Mouse (Mus musculus) left cerebral cortex, postnatal 14 days (tissue): ENCODE measurements around the gene 0610010K14Rik. TPM values are rescaled to one million over a fixed set of nuclear protein-coding genes. Genes with fewer than 3 reads are reported as not detected.

Source experiments
- DNase-seq, 2 experiments: peaks; one replicate each; pipeline ENCODE4 v3.0.0; 2021 to 2022; ENCODE audit warnings: low spot score in 2 of 2, mixed read lengths in 1 of 2
- intact Hi-C: fragments of 180-260 bp; cut with DNase I; formaldehyde crosslinking; loops from one replicate; pipeline ENCODE4 v1.15.1; 2025
- total RNA-seq, 2 experiments: library from RNA; stranded (reverse); gene quantifications; 2 replicates each; pipeline ENCODE4 v1.2.3; 2021

Gene 0610010K14Rik
- total RNA-seq, 2 experiments from 2014 or later, result 41.3 to 54.2 TPM

GRCm38 (mm10) chr11:70220323-70220722 is 17.4 kb downstream of the 0610010K14Rik start:
- intact Hi-C loops, result no loop called here
- no peak for DNase-seq

DNA sequence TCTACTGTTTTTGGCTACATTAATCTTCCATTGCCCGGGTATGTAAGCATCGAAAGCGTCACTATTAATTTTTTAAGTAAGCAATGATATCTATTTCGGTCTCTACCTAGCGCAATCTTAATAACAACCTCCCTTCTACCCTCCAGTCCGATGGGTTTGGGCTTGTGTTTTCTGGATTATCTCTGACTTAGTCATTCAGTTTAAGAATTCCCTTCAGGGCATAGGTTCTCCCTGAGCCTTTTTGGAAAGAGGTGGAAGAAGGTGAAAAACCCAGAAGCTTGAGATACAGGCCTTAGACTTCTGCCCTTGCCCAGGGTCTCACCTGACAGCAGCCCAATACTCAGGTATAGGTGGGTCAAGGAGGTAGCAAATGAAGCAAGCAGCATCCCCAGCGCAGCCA is 17.8 kb downstream of the 0610010K14Rik start:
- DNase-seq, result no peak
- intact Hi-C loops, result no loop called here

DNA sequence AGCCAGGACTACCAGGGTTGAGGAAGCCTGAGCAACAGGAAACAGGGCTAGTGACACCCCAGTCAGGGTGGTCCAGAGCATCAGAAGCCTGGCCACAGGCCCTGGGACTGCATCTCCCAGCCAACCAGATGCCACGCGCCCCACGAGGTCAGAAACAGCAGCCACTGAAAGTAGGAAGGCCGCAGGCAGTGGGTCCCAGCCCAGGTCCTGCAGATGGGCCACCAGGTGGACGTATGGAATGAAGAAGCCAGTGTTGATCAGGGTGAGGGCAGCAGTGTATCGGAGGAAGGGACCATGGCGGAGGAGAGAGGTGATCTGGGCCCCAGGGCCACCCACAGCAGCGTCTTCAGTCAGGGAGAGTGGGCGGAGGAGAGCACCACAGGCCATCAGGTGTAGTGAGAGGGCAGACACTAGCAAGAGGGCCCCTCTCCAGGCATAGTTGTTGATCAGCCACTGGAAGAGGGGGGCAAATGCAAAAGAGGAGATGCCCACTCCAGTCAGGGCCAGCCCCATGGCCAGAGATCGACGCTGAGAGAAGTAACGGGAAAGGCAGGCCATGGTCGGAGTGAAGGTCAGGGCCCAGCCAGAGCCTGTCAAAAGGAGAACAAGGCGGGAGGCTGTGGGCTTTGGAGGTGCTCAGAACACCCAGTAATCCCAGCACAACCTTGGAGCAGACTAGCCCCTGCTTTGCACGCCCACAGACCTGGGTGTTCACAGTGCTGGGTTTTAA is 18.8 kb downstream of the 0610010K14Rik start:
- no peak for DNase-seq
- intact Hi-C loops, result no loop called here

DNA sequence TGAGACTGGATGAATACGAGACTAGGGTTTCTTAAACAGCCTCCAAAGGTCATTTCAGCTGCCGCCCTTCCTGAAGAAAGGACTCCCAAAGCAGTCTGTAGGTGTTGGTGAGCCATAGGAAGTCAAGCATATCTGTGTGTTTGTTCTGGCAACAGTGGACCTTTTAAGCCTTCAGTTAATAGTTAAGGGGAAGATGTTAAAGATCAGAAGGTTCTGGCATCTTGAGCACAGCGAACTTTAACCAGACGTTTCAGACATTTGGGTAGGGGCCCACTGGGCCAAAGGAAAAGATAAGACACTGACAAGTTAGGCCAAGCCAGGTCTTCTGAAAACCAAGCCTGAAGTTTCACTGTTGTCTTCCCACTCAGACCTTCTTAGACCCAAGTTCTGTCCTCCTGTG is 19.7 kb downstream of the 0610010K14Rik start:
- no peak for DNase-seq
- intact Hi-C loops, result no loop called here

DNA sequence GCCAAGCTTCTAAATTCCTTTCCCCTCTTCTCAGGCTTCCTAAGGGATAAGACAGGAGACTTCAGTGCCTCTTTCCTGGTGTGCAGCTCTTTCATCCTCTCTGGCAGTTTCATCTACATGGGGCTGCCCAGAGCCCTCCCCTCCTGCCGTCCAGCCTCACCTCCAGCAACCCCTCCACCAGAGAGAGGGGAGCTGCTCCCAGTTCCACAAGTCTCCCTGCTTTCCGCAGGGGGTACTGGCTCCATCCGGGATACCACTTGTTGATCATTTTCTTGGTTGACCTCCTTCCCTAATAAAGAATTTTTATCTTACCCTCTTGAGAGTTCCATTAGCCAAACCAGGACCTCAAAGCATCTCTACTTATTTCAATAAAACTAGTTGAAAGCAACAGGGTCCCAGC is 21.6 kb downstream of the 0610010K14Rik start:
- intact Hi-C loops, result no loop called here
- DNase-seq, result no peak

- no peak for DNase-seq
- intact Hi-C loops, result no loop called here
Measured at GRCm38 (mm10) chr11:70215301-70215700, 22.4 kb downstream of the 0610010K14Rik start.

- intact Hi-C loops, result loop anchor here (5.0 kb wide), 2 partner anchors 158 to 283 kb away; no protein-coding TSS in a partner anchor
- DNase-seq, result no peak
Measured at GRCm38 (mm10) chr11:70214856-70215209, 22.9 kb downstream of the 0610010K14Rik start.

GRCm38 (mm10) chr11:70214191-70214855 is 23.4 kb downstream of the 0610010K14Rik start:
- no peak for DNase-seq
- intact Hi-C loops, result loop anchor here (5.0 kb wide), 2 partner anchors 157 to 282 kb away; no protein-coding TSS in a partner anchor

DNA sequence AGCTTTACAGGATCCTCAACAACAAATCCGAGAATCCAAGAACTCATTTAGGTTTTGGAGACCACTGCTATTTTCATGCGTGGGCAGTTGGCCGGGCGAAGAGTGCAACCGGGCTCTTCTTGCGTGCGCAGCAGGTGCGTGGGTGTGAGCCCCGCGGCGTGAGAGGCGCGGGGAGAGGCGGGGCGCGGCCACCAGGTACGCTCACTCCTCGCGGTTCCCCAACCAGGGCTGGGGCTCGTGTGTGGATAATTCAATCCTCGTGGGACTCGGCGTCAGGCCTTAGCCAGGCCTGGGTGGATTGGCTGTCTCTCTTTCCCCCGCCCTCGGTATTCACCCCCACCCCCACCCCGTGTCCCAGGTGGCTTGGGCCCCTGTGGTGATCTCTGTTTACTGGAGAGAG is 24.0 kb downstream of the 0610010K14Rik start:
- peak in 1 of 2 experiments; percentile 70 for DNase-seq

GRCm38 (mm10) chr11:70212896-70213295 is 24.8 kb downstream of the 0610010K14Rik start:
- intact Hi-C loops, result loop anchor here (5.0 kb wide), 2 partner anchors 156 to 281 kb away; no protein-coding TSS in a partner anchor
- peak; percentile 74 to 79 for DNase-seq

More for the DNA sequence above, 24.0 kb downstream of the 0610010K14Rik start:
- intact Hi-C loops, result loop anchor here (5.0 kb wide), 2 partner anchors 156 to 281 kb away; no protein-coding TSS in a partner anchor

DNA sequence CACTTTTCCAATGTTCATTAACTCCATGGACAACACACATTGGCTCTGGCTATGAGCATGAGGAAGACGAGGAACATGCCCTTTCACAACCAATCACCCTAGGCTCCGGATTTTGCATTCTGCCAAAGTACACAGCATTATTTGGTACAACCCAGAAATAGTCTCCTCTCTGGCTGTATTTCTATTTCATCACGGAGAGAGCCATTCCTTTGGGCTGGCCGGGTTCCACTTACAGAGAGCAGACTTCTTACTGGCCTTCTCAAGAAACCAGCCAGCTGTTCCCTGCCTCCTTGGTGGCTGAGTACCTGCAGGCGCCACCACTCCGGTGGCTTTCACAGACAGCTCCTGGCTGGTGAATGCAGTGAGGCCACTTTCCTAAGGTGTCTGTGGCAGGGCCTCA is 25.3 kb downstream of the 0610010K14Rik start, which contains the start of gene Slc16a11:
Gene Slc16a11, plus strand, starts transcription at position 330 of the 400 bp plus-strand sequence.
- intact Hi-C loops, result loop anchor here (5.0 kb wide), 2 partner anchors 155 to 280 kb away; no protein-coding TSS in a partner anchor
- no peak for DNase-seq

DNA sequence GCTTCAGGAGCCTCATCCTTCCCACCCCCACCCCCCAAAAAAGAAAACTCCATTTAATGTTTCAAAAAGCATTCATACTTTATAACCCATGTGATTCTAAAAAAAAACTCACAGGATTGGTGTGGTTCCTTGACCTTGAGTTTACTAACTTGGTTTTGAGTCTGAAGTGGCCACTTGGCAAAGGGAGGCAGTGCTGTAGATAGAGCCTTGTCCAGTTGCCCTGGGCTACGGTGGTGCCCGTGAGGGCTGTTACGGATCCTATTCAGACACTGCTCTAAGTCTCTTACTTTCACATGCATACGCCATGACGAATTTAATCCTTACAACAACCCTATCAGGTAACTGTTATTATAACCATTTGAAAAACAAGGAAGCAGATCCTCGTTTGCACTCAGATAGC is 25.7 kb downstream of the 0610010K14Rik start:
- no peak for DNase-seq
- intact Hi-C loops, result loop anchor here (5.0 kb wide), 2 partner anchors 155 to 280 kb away; no protein-coding TSS in a partner anchor

DNA sequence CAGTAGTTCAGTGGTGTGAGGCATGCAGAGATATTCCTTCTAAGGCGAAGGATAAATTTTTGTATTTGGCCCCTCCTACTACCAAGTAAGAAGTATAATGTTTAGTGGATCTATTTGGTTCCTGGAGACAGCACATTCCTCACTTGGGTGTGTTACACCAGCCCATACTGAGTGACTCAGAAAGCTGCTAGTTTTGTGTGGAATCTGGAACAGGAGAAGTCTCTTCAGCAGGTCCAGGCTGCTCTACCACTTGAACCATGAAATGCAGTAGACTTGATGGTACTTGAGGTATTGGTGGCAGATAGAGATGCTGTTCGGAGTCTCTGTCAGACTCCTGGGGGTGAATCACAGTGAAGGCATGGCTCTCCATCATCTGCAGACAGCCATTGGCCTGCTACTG is 27.0 kb downstream of the 0610010K14Rik start:
- DNase-seq, result no peak
- intact Hi-C loops, result loop anchor here (5.0 kb wide), 2 partner anchors 153 to 278 kb away; no protein-coding TSS in a partner anchor

- intact Hi-C loops, result no loop called here
- no peak for DNase-seq
Measured at GRCm38 (mm10) chr11:70208778-70209388, 28.8 kb downstream of the 0610010K14Rik start.

DNA sequence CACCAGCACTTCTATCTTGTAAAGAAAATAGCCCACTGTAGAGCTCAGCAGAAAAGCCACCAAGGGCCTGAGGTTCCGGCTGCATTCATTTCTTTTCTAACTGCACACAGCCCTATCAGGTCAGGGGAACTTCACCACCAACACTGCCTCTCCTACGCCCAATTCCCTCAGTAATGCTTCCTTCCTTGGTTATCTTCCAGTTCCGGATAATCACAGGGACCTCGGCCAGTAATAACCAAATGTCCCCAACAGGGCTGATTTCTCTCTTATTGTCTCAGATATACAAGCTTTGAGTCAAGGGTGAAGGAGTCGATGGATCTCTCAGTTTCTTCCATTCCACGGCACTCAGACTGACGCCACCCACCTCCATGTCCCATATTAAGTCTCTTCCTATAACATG is 30.4 kb downstream of the 0610010K14Rik start:
- intact Hi-C loops, result no loop called here
- DNase-seq, result no peak

GRCm38 (mm10) chr11:70206801-70207200 is 30.9 kb downstream of the 0610010K14Rik start:
- intact Hi-C loops, result no loop called here
- DNase-seq, result no peak

GRCm38 (mm10) chr11:70201691-70202090 is 36.0 kb downstream of the 0610010K14Rik start:
- peak; percentile 78 to 89 for DNase-seq
- intact Hi-C loops, result loop anchor here (1.0 kb wide), 1 partner anchor 127 kb away; no protein-coding TSS in a partner anchor

- intact Hi-C loops, result no loop called here
- DNase-seq, result no peak
Measured at GRCm38 (mm10) chr11:70200036-70200608, 37.6 kb downstream of the 0610010K14Rik start.

GRCm38 (mm10) chr11:70199107-70199506 is 38.6 kb downstream of the 0610010K14Rik start:
- no peak for DNase-seq
- intact Hi-C loops, result no loop called here

DNA sequence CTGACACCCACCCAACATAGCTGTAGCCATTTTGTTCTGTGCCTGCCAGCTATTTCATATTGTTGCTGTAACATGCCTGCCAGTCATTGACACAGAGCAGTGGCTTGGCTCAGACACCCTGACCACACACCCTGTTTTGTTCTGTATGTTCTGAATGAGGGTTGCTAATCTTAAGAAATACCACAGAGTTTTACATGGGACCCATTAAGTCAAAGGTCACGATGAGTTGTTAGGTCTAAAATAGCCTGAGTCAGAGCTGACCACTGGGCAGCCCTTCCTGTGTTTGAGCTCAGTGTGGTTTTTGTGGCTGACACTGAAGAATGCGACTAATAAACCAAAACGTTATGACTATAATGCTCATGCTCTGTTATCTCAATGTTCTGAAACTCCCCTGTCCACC is 39.4 kb downstream of the 0610010K14Rik start:
- no peak for DNase-seq
- intact Hi-C loops, result no loop called here
